Mouse (Mus musculus) small intestine, adult 2 months (tissue): ENCODE results near the gene Sptb. TPM values are rescaled to one million over a fixed set of nuclear protein-coding genes. Genes with fewer than 3 reads are reported as not detected.

ENCODE experiments used
- H3K27ac ChIP-seq: fragments of 200-500 bp; 2 replicates; pipeline ENCODE4 v1.5.1; 2012; ENCODE audit warnings: low read depth, low read length, control low read depth, inconsistent platforms; ENCODE audit not compliant: insufficient read depth
- H3K27me3 ChIP-seq: fragments of 200-500 bp; 2 replicates; pipeline ENCODE4 v1.6.1; 2012; ENCODE audit warnings: mild to moderate bottlenecking, moderate library complexity, low read length, inconsistent platforms; ENCODE audit not compliant: control insufficient read depth, insufficient read depth
- H3K36me3 ChIP-seq: fragments of 200-500 bp; 2 replicates; pipeline ENCODE4 v1.6.1; 2012; ENCODE audit warnings: mild to moderate bottlenecking, low read length, control low read depth, inconsistent platforms; ENCODE audit not compliant: control insufficient read depth, insufficient read depth
- H3K4me1 ChIP-seq: fragments of 200-500 bp; 2 replicates; pipeline ENCODE4 v1.6.1; 2012; ENCODE audit warnings: low read length, inconsistent platforms, mixed read lengths; ENCODE audit not compliant: control insufficient read depth, insufficient read depth, insufficient read length
- H3K4me3 ChIP-seq: fragments of 200-500 bp; 2 replicates; pipeline ENCODE4 v1.5.1; 2012; ENCODE audit warnings: low read depth, mild to moderate bottlenecking, control low read depth, inconsistent platforms, low read length, moderate library complexity
- CTCF ChIP-seq: fragments of 200-500 bp; IDR thresholded peaks from 2 replicates; pipeline ENCODE4 v1.5.1; 2012; ENCODE audit warnings: low read depth, mild to moderate bottlenecking, control low read depth, inconsistent platforms, low read length, moderate library complexity, mixed read lengths; ENCODE audit not compliant: insufficient replicate concordance, insufficient read length; ENCODE audit errors: extremely low read depth
- POLR2A ChIP-seq: fragments of 200-500 bp; IDR thresholded peaks from 2 replicates; pipeline ENCODE4 v1.6.1; 2012; ENCODE audit warnings: low read depth, mild to moderate bottlenecking, control low read depth, inconsistent platforms, low read length, moderate library complexity
- WGBS: fragments of 180-500 bp; shearing (Covaris S2); methylation state at CpG from one replicate; pipeline ENCODE4 v1.1.7; 2018; 5-methylcytosine and 5-hydroxymethylcytosine counted together
- polyA plus RNA-seq: library from polyadenylated mRNA; depleted of rRNA; stranded (reverse); fragments of >200 nt; gene quantifications from 2 replicates; pipeline ENCODE4 v1.2.3, GENCODE M21; 2012

The Sptb gene
- polyA plus RNA-seq, 1 experiment: 0.60 TPM

DNA sequence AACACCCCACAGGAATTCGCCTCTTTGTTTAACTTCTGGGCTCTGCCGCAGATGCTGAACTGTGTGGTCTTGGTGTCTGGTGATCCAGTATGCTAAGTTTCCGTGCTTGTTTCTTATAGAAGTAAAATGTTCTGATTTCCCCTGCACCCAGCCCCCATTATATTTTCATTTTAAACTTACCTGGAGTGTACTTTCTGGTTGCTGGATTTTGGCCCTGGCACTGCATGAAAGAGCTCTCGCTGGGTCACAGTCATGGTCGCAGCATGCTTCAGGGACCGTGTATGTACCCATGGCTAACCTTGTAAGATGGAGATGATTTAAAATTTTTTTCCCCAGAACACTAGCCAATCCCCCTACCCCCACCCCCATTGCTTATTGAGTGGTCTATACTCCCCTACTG lies 168.5 kb downstream of the Sptb start:
- Histone ChIP-seq H3K27me3 (no peaks in the 10 kb centered on the region), H3K4me1 (peaks cover 15% of the 10 kb centered on the region), H3K36me3 (peaks cover 2% of the 10 kb centered on the region; the same call in 1 of the 2 replicates), H3K27ac (no peak overlapping the region), H3K4me3 (0 out of 2 replicates have a peak overlapping the region, but pooled peaks have one; percentile 5)
- TF ChIP-seq POLR2A: no peak
- no peak for TF ChIP-seq CTCF
- WGBS: 86% methylated on average over 6 of the region's 6 CpGs

DNA sequence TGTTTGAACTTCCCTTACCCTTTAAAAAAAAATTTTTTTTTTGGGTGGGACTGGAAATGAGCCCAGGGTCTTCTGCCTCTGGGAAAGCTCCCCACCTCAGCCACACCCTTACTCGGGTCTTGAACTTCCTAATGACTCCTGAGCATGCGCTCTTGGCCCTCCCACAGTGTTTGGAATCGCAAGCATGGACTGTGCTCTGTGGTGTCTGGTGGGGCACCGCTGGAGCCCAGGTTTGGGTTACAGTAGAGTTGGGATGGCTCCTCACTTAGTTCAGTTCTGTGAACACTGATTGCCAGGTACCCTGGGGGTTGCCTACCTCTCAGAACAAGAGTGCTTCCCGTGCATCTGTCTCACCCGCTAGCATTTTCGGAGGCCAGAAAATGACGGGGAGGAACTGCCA lies 168.9 kb downstream of the Sptb start:
- WGBS: 48% methylated on average over 8 of the region's 8 CpGs
- H3K27ac ChIP-seq: peak overlapping the region; percentile 25; the same call in 1 of the 2 replicates
- TF ChIP-seq POLR2A: no peak
- TF ChIP-seq CTCF: no peak
- peaks cover 16% of the 10 kb centered on the region; the same call in 1 of the 2 replicates for H3K4me1 ChIP-seq
- H3K36me3 ChIP-seq: peaks cover 2% of the 10 kb centered on the region; the same call in 1 of the 2 replicates
- no peaks in the 10 kb centered on the region for H3K27me3 ChIP-seq
- H3K4me3 ChIP-seq: 0 out of 2 replicates have a peak overlapping the region, but pooled peaks have one; percentile 5

DNA sequence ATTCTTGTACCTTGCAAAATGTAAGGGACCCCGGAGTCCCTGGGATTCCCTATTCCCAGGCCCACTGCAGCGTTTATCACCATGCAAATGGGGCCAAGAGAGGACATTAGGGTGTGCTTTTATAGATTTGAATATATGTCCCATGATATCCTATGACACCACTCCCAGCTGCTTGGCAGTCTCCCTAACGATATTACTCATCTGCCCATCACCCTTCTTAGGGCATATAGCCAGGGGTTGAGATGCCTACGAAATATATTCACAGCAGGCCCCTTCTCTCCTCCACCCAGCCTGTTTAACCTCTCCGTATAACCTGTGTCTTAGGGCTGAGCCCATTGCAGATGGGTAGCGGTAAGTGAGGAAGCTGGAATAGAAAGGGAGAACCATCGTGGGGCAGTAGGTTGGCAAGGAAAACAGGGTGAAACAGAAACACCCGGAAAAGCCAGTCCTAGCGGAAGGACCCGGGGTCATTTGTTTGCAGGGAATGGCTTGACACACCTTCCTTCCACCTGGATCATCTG lies 169.6 kb downstream of the Sptb start:
- TF ChIP-seq CTCF (peak; percentile 15; the same call in 1 of the 2 replicates), POLR2A (no peak)
- Histone ChIP-seq H3K4me3 (peak overlapping the region; percentile 12; the same call in 1 of the 2 replicates), H3K4me1 (peaks cover 14% of the 10 kb centered on the region; the same call in 1 of the 2 replicates), H3K27me3 (no peaks in the 10 kb centered on the region), H3K27ac (peak overlapping the region; percentile 56), H3K36me3 (peaks cover 2% of the 10 kb centered on the region; the same call in 1 of the 2 replicates)
- WGBS: 27% methylated on average over 10 of the region's 10 CpGs

DNA sequence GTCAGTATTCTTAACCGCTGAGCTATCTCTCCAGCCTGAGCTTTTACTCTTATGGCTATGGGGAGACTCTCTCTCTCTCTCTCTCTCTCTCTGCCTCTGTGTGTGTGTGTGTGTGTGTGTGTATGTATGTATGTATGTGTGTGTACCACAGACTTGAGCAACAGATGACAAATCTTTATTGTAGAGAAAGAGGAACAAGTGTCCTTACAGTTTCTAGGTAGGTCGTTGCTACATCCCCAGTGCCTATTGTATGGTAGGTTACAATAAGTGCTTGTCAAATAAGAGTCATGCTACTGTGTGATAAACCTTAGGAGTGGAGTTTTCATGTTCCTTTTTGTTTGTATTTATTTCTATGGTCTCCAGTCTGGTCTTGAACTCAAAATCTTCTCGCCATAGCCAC lies 170.2 kb downstream of the Sptb start:
- WGBS: 79% methylated on average over 3 of the region's 3 CpGs
- H3K4me3 ChIP-seq: no peak overlapping the region
- H3K36me3 ChIP-seq: peaks cover 2% of the 10 kb centered on the region; the same call in 1 of the 2 replicates
- H3K27ac ChIP-seq: peak overlapping the region; percentile 0; the same call in 1 of the 2 replicates
- H3K4me1 ChIP-seq: peaks cover 16% of the 10 kb centered on the region
- TF ChIP-seq POLR2A (no peak), CTCF (no peak)
- no peaks in the 10 kb centered on the region for H3K27me3 ChIP-seq

DNA sequence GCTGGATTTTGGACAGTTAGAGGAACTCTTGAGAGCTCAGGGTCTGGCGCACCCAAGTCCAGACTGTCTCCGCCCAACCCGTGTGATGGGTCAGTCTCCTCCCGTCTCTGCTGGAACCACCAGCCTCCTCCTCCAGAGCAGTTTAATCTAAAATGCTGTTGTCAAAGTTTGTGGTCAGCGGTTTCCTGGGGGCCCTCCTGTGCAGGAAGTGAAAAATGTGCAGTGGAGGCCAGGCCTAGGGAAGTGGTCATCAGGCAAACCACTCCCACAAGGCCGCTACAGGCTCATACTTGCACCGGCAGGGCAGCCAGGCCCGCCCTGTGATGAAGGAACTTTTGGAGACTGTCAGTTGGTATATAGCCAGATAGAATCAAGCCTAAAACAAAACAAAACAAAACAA lies 172.9 kb downstream of the Sptb start:
- Histone ChIP-seq H3K36me3 (peaks cover 2% of the 10 kb centered on the region; the same call in 1 of the 2 replicates), H3K27me3 (no peaks in the 10 kb centered on the region), H3K27ac (peak overlapping the region; percentile 56), H3K4me1 (peaks cover 16% of the 10 kb centered on the region), H3K4me3 (no peak overlapping the region)
- WGBS: 60% methylated on average over 8 of the region's 8 CpGs
- TF ChIP-seq CTCF: no peak
- TF ChIP-seq POLR2A: no peak; the same call in 1 of the 2 replicates

DNA sequence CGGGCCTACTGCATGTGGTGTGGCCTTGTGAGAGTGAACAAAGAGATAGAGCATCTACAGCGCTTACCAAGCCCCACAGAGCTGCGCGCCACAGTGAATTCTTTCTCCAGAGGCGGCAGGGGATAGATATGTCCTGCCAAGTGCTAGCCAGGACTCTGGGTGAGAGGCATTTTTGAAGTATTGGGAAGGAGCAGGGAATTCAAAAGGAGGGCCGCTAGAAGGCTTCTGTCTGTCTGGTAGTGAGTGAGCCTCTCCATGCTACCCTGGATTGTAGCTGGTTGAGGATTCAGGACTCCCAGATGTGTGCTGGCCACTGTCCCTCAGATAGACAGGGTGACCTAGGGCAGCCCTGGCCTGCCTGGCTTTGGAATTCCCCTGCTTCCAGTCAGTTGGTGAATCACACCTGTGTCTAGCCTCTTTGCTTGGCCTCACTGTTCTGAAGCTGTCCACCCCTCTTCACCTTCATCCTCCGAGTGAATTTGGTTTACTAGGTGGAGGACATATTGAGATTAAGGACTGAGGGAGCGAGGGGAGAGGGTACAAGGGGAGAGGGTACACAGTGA lies 173.7 kb downstream of the Sptb start:
- Histone ChIP-seq H3K4me3 (no peak overlapping the region), H3K36me3 (peaks cover 2% of the 10 kb centered on the region; the same call in 1 of the 2 replicates), H3K27ac (peak overlapping the region; percentile 56), H3K27me3 (no peaks in the 10 kb centered on the region), H3K4me1 (peaks cover 16% of the 10 kb centered on the region)
- TF ChIP-seq CTCF (no peak), POLR2A (no peak)
- 79% methylated on average over 8 of the region's 8 CpGs for WGBS

DNA sequence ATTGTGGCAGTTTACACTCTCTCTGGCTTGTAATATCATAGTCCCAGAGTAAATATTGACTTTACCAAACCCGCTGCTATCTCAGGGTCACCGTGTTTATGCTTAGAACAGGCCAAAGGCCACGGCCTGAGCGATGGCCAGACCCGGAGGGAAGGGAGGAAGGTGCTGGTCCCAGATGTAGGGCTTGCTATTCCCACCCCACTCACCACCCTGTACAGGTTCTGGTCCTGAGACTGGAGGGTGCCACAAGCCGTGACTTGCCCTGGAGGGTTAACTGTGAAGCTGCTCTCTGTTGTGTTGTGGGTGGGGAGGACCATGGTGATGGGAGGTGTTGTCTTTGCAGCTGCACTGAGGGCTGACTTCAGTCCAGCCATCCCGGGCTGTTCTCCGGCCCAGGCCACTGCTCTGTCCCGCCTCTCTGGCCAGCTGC lies 174.9 kb downstream of the Sptb start:
- no peaks in the 10 kb centered on the region for H3K27me3 ChIP-seq
- H3K27ac ChIP-seq: peak overlapping the region; percentile 67
- H3K4me1 ChIP-seq: peaks cover 19% of the 10 kb centered on the region
- H3K36me3 ChIP-seq: peaks cover 2% of the 10 kb centered on the region; the same call in 1 of the 2 replicates
- WGBS: 20% methylated on average over 9 of the region's 9 CpGs
- H3K4me3 ChIP-seq: peak overlapping the region; percentile 54
- TF ChIP-seq POLR2A (no peak), CTCF (no peak)
